Mouse (Mus musculus) embryo, embryonic 10 days (tissue): ENCODE data around the gene Vim.

ENCODE experiments used
- DNase-seq: peaks from one replicate; pipeline ENCODE4 v3.0.0-alpha.2; 2015; ENCODE audit warnings: low spot score

The Vim gene

GRCm38 (mm10) chr2:13573408-13574065 lies at the start of gene Vim:
Vim (plus strand) TSS chr2:13573927.
- peak; percentile 95 for DNase-seq

GRCm38 (mm10) chr2:13526205-13526604 lies 47.5 kb upstream of the Vim start:
- DNase-seq = no peak

GRCm38 (mm10) chr2:13527125-13527524 lies 46.6 kb upstream of the Vim start:
- DNase-seq = no peak

- no peak for DNase-seq
Measured at GRCm38 (mm10) chr2:13527531-13527930, 46.2 kb upstream of the Vim start.

GRCm38 (mm10) chr2:13529253-13529933 lies 44.3 kb upstream of the Vim start:
- no peak for DNase-seq

- no peak for DNase-seq
Measured at GRCm38 (mm10) chr2:13530639-13531038, 43.1 kb upstream of the Vim start.

- no peak for DNase-seq
Measured at GRCm38 (mm10) chr2:13536747-13537146, 37.0 kb upstream of the Vim start.

GRCm38 (mm10) chr2:13537733-13538132 lies 36.0 kb upstream of the Vim start:
- DNase-seq = no peak

GRCm38 (mm10) chr2:13538258-13538657 lies 35.5 kb upstream of the Vim start:
- DNase-seq = no peak

- DNase-seq = no peak
Measured at GRCm38 (mm10) chr2:13538704-13539377, 34.9 kb upstream of the Vim start.

GRCm38 (mm10) chr2:13539860-13540259 lies 33.9 kb upstream of the Vim start:
- no peak for DNase-seq

- no peak for DNase-seq
Measured at GRCm38 (mm10) chr2:13543519-13544124, 30.1 kb upstream of the Vim start.

GRCm38 (mm10) chr2:13544193-13544824 lies 29.4 kb upstream of the Vim start, which contains the start of gene Trdmt1:
Trdmt1 (minus strand) TSS chr2:13544668.
- DNase-seq = peak; percentile 96

GRCm38 (mm10) chr2:13548749-13549148 lies 25.0 kb upstream of the Vim start:
- no peak for DNase-seq

GRCm38 (mm10) chr2:13553966-13554365 lies 19.8 kb upstream of the Vim start:
- no peak for DNase-seq

- DNase-seq = no peak
Measured at GRCm38 (mm10) chr2:13556239-13556638, 17.5 kb upstream of the Vim start.

GRCm38 (mm10) chr2:13557145-13558030 lies 16.3 kb upstream of the Vim start:
- DNase-seq = no peak

- no peak for DNase-seq
Measured at GRCm38 (mm10) chr2:13558607-13559262, 15.0 kb upstream of the Vim start.

GRCm38 (mm10) chr2:13559303-13559702 lies 14.4 kb upstream of the Vim start:
- no peak for DNase-seq

GRCm38 (mm10) chr2:13559729-13560128 lies 14.0 kb upstream of the Vim start:
- DNase-seq = no peak

- DNase-seq = no peak
Measured at GRCm38 (mm10) chr2:13560396-13560795, 13.3 kb upstream of the Vim start.
